Mouse (Mus musculus): Measurements from ENCODE around the gene Arih2.

The Arih2 gene

DNA sequence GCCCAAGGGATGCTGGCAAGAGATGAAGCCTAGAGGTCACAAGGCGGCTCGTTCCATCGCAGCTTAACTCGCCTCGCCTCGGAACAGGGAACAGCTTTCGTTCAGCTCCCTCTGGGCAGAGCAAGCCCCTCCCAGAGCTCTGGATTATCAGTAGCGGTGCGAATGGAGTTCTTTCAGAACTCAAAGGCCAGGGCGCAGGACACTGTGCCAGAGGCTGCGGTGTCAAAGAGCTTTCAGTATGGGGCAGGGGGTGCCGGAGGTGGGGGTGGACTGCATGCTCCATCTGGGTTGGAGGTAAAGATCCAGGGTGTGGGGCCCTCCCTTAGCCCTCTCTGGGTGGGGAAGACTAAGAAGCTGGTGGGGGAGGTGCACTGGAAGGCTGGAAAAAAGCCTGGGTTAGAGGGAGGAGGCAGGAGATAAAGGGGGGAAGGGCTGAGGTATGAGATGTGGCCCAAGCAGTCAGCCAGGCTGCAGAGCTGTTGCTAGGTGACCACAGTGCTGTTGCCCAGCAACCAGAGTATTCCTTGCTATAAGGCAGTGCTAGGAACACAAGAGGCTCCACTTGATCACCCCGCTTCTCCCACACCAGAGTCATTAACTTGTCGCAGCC is 61.5 kb downstream of the Arih2 start:
- DNase-seq (ENCODE audit: extremely low read depth, low read depth, low spot score), result no peak

DNA sequence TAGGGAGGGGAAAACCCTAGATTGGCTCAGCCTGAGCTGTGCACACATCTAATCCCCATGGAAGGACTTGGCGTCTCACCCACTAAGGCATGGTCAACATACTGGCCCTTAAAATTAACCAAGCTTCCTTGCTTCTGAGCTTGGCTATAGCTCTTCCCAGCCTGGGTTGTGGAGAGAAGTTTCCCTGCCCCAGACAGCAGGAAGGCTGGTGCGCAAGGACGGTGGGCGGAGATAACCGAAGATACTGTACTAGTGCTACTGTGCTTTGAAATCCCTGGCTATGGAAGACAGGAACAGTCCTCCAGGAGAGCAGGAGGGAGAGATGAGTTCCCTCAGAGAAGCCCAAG is 69.9 kb downstream of the Arih2 start:
- no peak for DNase-seq (ENCODE audit: extremely low read depth, low read depth, low spot score)

DNA sequence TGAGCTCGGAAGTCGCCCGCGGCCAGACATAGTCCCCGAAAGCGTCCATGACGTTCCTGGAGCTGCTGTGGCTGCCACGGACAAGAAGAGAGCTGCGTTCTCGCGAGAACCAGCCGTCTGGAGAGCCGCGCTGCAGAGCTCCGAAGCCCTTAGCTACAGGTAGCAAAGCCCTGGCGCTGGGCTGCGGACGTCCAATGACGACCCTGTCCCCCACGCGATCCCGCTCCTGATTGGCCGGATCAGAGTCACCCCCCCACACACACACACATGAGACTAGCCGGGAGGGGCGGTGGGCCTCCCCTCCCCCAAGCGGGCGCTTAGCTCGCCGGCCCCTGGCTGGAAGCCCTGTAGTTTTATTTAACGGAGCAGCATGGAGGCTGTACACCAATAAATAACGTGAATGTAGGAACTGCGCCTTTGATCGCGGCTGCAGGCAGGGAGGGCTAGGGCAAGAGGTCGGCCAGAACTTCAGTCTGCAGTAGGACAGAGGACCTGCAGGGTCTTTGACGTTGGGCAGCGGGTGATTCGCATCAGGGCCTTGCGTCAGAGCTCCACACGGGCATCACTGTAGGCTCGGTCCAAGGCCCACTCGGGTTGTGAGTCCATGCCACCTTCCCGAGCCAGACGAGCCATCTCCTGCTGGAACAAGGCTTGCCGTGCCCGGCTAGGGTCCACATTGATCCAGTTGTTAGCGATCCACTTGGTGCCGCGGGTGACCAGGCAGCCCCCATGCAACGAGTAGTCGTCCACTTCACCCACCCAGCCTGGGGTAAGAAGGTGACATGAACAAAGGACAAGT is 70.4 kb downstream of the Arih2 start, which contains the start of gene Wdr6:
Gene Wdr6, minus strand, starts transcription at position 195 of the 799 bp plus-strand sequence.
- DNase-seq (ENCODE audit: extremely low read depth, low read depth, low spot score), result peak; percentile 34

GRCm38 (mm10) chr9:108577934-108578544 is 71.1 kb downstream of the Arih2 start:
- DNase-seq (ENCODE audit: extremely low read depth, low read depth, low spot score), result no peak

DNA sequence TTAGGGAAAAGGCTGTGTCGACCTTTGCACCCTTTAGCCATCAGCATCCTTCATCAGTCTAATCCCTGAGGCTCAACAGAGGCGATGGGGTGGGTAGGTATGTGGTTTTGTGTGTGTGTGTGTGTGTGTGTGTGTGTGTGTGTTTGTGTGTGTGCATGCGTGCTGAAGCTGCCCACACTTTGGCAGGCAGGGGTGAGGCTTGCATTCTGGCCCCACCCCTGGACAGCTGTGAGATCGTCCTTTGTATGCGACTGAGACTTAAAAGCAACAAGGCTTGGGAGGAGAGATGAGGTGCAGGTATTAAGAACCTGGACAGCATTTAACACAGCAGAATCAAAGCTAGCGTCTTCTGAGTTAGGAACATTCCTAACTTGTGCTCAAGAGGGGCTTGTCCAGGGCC is 72.2 kb downstream of the Arih2 start:
- no peak for DNase-seq (ENCODE audit: extremely low read depth, low read depth, low spot score)

- no peak for DNase-seq (ENCODE audit: extremely low read depth, low read depth, low spot score)
These were observed 73.6 kb downstream of the Arih2 start for GRCm38 (mm10) chr9:108575321-108576297.

GRCm38 (mm10) chr9:108574921-108575320 is 74.3 kb downstream of the Arih2 start:
- no peak for DNase-seq (ENCODE audit: extremely low read depth, low read depth, low spot score)

DNA sequence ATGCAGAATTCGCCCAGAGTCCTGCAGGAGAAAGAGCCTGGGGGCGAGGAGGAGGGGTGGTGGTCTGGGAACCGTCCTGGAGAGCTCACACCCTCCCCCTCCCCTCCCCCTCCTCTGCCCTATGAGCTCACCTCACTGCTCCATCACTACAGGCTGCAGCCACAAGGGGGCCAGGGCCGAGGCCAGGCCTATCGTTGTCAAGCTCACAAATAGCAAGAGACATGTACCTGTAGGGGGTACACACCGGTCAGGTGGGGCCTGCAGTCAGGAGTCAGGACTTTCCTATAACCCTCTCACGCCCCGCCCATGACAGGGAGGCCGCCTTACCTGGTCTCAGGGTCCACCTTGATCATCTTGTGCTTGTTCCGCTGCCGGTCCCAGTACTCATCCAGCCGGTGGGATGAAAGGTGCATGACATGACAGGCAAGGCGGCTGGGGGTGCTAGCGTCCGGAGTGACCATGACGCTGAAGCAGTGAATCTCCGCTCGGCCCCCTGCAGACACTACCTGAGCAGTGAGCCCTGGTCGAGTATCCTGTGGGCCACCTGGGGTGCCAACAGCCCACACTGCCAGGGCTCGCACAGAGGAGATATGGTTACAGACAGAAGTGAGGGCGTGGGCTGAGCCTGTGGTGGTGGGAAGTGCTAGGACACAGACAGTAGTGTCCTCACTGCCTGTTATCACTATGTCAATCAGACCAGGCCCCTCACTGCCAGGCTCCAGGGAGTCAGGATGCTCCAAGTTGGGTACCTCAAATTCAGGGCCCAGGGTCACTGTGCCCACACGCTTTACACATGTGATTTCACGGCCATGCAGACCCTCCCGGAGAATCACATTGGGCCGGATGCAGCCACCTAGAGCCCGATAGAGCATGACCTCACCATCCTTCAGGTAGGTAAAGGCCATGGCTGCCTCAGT is 75.2 kb downstream of the Arih2 start:
- no peak for DNase-seq (ENCODE audit: extremely low read depth, low read depth, low spot score)

GRCm38 (mm10) chr9:108572321-108572720 is 76.9 kb downstream of the Arih2 start:
- no peak for DNase-seq (ENCODE audit: extremely low read depth, low read depth, low spot score)

- DNase-seq (ENCODE audit: extremely low read depth, low read depth, low spot score), result no peak
These were observed 77.7 kb downstream of the Arih2 start for GRCm38 (mm10) chr9:108571401-108571973.

GRCm38 (mm10) chr9:108570207-108570896 is 78.8 kb downstream of the Arih2 start:
- no peak for DNase-seq (ENCODE audit: extremely low read depth, low read depth, low spot score)

- peak; percentile 46 for DNase-seq (ENCODE audit: extremely low read depth, low read depth, low spot score)
These were observed 79.6 kb downstream of the Arih2 start, which contains the start of gene Dalrd3 for GRCm38 (mm10) chr9:108569381-108570206. Gene Dalrd3, plus strand, starts transcription at chr9:108569886.

GRCm38 (mm10) chr9:108568511-108568921 is 80.7 kb downstream of the Arih2 start:
- no peak for DNase-seq (ENCODE audit: extremely low read depth, low read depth, low spot score)

- DNase-seq (ENCODE audit: extremely low read depth, low read depth, low spot score), result no peak
These were observed 81.2 kb downstream of the Arih2 start for GRCm38 (mm10) chr9:108567931-108568419.

DNA sequence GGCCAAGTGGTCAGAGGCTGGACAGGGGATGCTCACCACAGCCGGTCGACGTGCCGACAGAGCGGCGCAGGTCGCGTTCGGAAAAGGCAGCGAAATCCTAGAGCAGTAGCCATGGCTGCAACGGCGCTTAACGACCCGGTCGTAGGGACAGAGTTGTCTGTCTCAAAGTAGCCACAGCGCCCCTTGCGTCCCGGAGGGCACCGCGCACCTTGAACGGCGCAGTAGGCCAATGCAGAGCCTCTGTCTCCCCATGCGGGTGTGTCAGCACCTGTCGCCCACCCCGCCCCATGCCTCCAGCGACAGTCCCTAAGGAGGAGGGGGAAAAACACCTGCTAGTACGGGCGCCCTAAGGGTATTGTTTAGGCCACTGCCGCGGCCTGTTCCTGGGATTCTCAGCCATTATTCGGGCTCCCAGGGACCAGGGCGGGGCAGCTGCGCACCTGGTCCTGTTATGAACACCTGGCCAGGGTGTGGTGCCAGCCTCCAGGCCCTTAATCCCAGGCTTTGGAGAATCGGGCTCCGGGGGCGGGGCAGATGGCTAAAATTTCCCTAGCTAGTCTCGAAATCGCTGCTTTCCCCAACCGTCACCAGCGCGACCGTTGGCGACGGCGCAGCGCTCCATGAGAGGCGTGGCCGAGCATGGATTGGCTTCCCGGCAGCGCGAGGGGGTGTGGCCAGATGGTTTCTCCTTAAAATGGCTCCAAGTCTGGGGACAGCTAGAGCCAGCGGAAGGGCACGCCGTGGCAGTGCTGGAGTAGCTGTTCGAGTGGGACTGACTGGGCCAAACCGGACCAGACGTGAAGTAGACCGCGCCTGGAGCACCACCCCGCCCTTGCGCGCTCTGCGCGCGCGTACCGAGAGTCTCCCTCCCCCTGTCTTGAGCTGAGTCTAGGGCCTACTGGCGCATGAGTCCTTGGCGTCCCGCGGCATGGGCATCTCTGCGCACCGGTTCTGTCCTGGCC is 82.1 kb downstream of the Arih2 start, which contains the start of gene Ndufaf3:
Gene Ndufaf3, minus strand, starts transcription at position 620 of the 962 bp plus-strand sequence.
- DNase-seq (ENCODE audit: extremely low read depth, low read depth, low spot score), result peak; percentile 70
